Mouse (Mus musculus): Measurements from ENCODE around the gene Mob1a. TPM values are rescaled to one million over a fixed set of nuclear protein-coding genes. Genes with fewer than 3 reads are reported as not detected.

Mob1a gene
- polyA plus RNA-seq, 1 experiment, result 23.5 TPM

DNA sequence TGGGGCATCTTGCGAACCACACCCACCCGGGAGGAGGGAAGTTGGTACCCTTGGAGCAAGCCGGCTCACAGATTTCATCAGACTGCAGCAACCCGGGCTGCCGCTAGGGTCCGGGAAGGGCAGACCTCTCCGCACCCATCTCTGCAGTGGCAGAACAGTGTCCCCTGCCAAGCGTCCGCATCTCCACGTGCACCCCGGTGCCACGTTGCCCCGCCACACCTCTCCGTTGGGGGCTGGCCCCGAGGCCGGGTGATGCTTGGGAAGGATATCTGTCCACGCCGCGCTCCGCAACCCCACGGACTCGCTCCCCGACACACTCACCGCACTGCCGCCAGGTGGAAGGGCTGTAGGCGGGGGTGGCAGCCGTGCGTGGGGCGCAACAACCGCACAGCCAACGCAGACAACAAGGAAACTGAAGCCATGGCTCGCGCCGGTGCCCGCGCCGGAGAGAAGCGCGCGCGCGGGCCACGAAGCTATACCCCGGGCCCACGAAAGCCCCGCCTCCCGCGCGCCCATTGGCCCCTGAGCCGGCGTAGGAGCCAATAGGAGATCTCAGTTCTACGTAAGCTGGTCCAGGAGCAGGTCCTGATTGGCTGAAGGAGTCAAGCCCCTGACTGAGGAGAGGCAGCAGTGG is 8.6 kb upstream of the Mob1a start:
- no peak overlapping the region for H3K27ac ChIP-seq (ENCODE audit: insufficient read depth, low read depth, low read length)
- WGBS, result under 1% methylated on average over 52 of the region's 52 CpGs
- no peaks in the 10 kb centered on the region for H3K27me3 ChIP-seq (replicated peaks; ENCODE audit: control insufficient read depth, insufficient read depth, low read length)
- no peaks in the 10 kb centered on the region for H3K36me3 ChIP-seq (ENCODE audit: control insufficient read depth, insufficient read depth, low read length)
- TF ChIP-seq CTCF (conservative IDR thresholded peaks at IDR 0.05; ENCODE audit: insufficient read depth, insufficient read length, low read depth, low read length) (peak; percentile 60), POLR2A (IDR thresholded peaks at IDR 0.05; ENCODE audit: low read depth, low read length) (no peak)
- no peaks in the 10 kb centered on the region for H3K4me1 ChIP-seq (ENCODE audit: control insufficient read depth, insufficient read depth, low read length)
- peak overlapping the region; percentile 72 for H3K4me3 ChIP-seq (ENCODE audit: insufficient read depth, low read depth, low read length)
- DNase-seq, result peak; percentile 96

DNA sequence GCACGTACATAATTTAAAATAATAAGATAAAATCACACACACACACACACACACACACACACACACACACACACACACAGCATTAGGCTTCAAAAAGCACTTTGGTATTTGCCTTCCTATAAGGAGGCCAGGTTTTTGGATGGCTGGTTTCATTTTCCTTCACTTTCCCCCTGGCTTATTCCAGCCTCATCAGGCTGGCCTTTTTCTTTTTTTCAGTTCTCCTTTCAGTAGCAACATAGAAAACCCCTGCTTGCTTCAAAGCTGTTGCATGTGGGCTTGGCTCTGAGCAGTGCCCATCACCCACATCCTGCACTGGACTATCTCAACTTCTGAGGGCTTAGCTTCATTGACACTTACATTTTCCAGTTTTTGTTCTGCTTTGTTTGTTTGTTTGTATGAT is 3.9 kb upstream of the Mob1a start:
- no peaks in the 10 kb centered on the region for H3K27me3 ChIP-seq (replicated peaks; ENCODE audit: control insufficient read depth, insufficient read depth, low read length)
- WGBS, result 62% methylated on average over 1 of the region's 1 CpGs

DNA sequence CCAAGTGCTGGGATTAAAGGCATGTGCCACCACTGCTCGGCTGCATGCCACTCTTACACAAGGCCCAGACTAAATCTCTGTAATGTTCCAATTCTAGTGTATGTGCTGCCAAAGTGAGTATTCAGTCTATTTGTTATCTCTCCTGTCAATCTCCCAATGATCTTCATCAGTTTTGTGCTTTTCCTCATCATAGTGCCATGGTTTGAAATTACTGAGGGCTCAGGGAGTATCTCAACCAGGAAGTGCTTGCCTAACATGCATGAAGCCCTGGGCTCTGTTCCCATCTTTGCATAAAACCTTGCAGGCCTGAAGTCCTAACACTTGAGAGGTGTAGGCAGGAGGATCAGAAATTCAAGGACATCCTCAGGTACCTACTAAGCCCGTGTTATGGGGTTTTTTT is 3.0 kb upstream of the Mob1a start:
- no peak for DNase-seq
- no peaks in the 10 kb centered on the region for H3K27me3 ChIP-seq (replicated peaks; ENCODE audit: control insufficient read depth, insufficient read depth, low read length)
- WGBS, result 85% methylated on average over 2 of the region's 2 CpGs
- peaks cover 6% of the 10 kb centered on the region; the same call in 1 of the 2 replicates for H3K4me1 ChIP-seq (ENCODE audit: control insufficient read depth, insufficient read depth, low read length)
- no peak for TF ChIP-seq POLR2A (IDR thresholded peaks at IDR 0.05; ENCODE audit: low read depth, low read length)
- no peak for TF ChIP-seq CTCF (conservative IDR thresholded peaks at IDR 0.05; ENCODE audit: insufficient read depth, insufficient read length, low read depth, low read length)
- no peak overlapping the region for H3K4me3 ChIP-seq (ENCODE audit: insufficient read depth, low read depth, low read length)
- no peaks in the 10 kb centered on the region for H3K36me3 ChIP-seq (ENCODE audit: control insufficient read depth, insufficient read depth, low read length)
- H3K27ac ChIP-seq (ENCODE audit: insufficient read depth, low read depth, low read length), result no peak overlapping the region

More for the DNA sequence above, 3.9 kb upstream of the Mob1a start:
- Histone ChIP-seq H3K4me1 (ENCODE audit: control insufficient read depth, insufficient read depth, low read length) (peaks cover 4% of the 10 kb centered on the region; the same call in 1 of the 2 replicates), H3K4me3 (ENCODE audit: insufficient read depth, low read depth, low read length) (no peak overlapping the region), H3K27ac (ENCODE audit: insufficient read depth, low read depth, low read length) (no peak overlapping the region), H3K36me3 (ENCODE audit: control insufficient read depth, insufficient read depth, low read length) (no peaks in the 10 kb centered on the region)
- no peak for DNase-seq
- TF ChIP-seq POLR2A (IDR thresholded peaks at IDR 0.05; ENCODE audit: low read depth, low read length) (no peak), CTCF (conservative IDR thresholded peaks at IDR 0.05; ENCODE audit: insufficient read depth, insufficient read length, low read depth, low read length) (no peak)

DNA sequence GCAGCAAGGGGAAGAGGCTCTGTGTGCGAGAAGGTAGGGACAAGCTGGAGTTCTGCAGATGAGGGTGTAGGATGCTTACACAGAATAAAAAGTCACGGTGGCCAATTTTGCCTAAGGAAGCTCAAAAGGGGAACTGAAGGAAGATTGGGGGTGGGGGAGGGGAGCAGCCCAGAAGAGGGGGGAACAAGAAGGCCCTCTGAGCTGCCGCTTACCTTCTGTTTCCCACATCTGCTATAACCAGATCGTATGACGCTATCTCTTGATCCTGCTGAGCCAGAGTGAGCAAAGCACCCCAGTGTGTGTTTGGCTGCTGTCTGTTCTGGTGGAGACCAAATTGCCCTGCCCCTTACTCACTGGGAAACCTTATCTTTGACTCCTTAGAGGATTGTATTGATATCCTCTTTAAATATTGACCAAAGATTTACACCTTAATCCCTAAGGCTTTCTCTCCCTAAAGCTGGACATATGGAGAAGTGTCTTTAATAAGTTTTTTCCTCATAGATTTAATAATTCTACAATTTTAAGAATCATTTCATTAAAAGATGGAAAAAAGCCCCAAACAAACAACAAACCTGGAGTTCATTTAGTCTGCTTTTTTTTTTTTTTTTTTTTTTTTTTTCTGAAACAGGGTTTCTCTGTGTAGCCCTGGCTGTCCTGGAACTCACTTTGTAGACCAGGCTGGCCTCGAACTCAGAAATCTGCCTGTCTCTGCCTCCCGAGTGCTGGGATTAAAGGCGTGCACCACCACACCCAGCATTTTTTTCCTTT is 2.0 kb upstream of the Mob1a start:
- no peak for DNase-seq
- H3K4me3 ChIP-seq (ENCODE audit: insufficient read depth, low read depth, low read length), result no peak overlapping the region
- no peaks in the 10 kb centered on the region for H3K27me3 ChIP-seq (replicated peaks; ENCODE audit: control insufficient read depth, insufficient read depth, low read length)
- no peaks in the 10 kb centered on the region for H3K36me3 ChIP-seq (ENCODE audit: control insufficient read depth, insufficient read depth, low read length)
- H3K27ac ChIP-seq (ENCODE audit: insufficient read depth, low read depth, low read length), result no peak overlapping the region
- peaks cover 6% of the 10 kb centered on the region; the same call in 1 of the 2 replicates for H3K4me1 ChIP-seq (ENCODE audit: control insufficient read depth, insufficient read depth, low read length)
- TF ChIP-seq CTCF (conservative IDR thresholded peaks at IDR 0.05; ENCODE audit: insufficient read depth, insufficient read length, low read depth, low read length) (no peak), POLR2A (IDR thresholded peaks at IDR 0.05; ENCODE audit: low read depth, low read length) (no peak)
- WGBS, result 81% methylated on average over 8 of the region's 8 CpGs

DNA sequence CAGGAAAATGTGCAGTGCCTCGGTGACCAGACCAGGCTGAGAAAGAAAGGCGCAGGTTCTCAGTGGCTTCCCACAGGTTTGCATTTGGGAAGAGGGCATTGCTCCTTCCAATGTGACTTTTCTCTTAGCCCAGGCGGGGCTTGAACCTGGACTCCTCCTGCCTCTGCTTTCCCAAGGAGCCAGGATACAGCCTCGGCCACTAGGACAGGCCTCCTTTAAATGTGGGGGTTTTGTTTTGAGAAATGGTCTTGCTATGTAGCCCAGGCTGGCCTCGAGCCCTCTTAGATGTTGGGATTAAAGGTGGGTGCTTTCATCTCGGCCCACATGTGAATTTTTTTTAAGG is 549 bp downstream of the Mob1a start:
- WGBS, result 2% methylated on average over 6 of the region's 6 CpGs

DNA sequence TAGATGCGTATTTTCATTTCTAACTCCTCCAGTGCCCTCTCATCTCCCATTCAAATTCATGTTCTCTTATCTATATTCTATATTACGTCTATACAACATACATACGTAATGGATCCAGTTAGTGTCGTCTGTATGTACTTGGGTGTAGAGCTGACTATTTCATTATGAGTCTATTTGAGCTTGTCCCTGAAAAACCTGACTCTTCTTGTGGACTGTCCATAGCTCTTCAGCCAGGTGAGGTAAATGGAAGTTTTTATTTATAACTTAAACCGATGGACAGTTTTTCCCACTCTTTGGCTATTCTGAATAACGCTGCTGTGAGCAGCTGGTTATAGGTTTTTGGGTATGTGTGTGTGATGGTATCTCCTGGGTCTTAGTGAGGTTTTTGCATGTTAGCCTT is 945 bp downstream of the Mob1a start:
- TF ChIP-seq POLR2A (IDR thresholded peaks at IDR 0.05; ENCODE audit: low read depth, low read length) (no peak), CTCF (conservative IDR thresholded peaks at IDR 0.05; ENCODE audit: insufficient read depth, insufficient read length, low read depth, low read length) (no peak)
- H3K27ac ChIP-seq (ENCODE audit: insufficient read depth, low read depth, low read length), result no peak overlapping the region
- no peaks in the 10 kb centered on the region for H3K27me3 ChIP-seq (replicated peaks; ENCODE audit: control insufficient read depth, insufficient read depth, low read length)

More for the DNA sequence above, 549 bp downstream of the Mob1a start:
- Histone ChIP-seq H3K27me3 (replicated peaks; ENCODE audit: control insufficient read depth, insufficient read depth, low read length) (no peaks in the 10 kb centered on the region), H3K36me3 (ENCODE audit: control insufficient read depth, insufficient read depth, low read length) (peaks cover 6% of the 10 kb centered on the region), H3K27ac (ENCODE audit: insufficient read depth, low read depth, low read length) (peak overlapping the region; percentile 10), H3K4me3 (ENCODE audit: insufficient read depth, low read depth, low read length) (peak overlapping the region; percentile 71), H3K4me1 (ENCODE audit: control insufficient read depth, insufficient read depth, low read length) (peaks cover 6% of the 10 kb centered on the region; the same call in 1 of the 2 replicates)
- TF ChIP-seq CTCF (conservative IDR thresholded peaks at IDR 0.05; ENCODE audit: insufficient read depth, insufficient read length, low read depth, low read length), result no peak
- no peak for TF ChIP-seq POLR2A (IDR thresholded peaks at IDR 0.05; ENCODE audit: low read depth, low read length)
- no peak for DNase-seq

DNA sequence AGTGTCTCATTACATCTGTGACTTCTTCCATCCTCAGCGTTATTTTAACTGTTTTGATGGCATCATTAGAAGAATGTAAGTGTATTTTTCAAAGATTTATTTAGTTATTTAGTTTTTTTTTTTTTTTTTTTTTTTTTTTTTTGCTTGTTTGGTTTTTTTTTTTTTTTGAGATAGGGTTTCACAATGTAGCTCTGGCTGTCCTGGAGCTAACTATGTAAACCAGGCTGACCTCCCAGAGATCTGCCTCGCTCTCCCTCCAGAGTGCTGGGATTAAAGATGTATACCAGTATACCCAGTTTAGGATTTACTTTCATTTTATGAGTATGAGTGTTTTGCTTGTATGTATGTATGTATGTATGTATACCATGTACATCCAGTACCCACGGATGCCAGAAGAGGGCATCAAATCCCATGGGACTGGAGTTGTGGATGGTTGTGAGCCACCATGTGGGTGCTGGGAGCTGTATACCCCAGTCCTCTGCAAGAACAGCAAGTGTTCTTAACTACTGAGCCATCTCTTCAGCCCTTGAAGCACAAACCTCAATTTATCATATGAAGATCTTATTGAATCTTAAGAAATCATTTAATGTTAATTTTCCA is 1.9 kb downstream of the Mob1a start:
- Histone ChIP-seq H3K4me1 (ENCODE audit: control insufficient read depth, insufficient read depth, low read length) (peaks cover 6% of the 10 kb centered on the region; the same call in 1 of the 2 replicates), H3K4me3 (ENCODE audit: insufficient read depth, low read depth, low read length) (no peak overlapping the region), H3K27ac (ENCODE audit: insufficient read depth, low read depth, low read length) (no peak overlapping the region), H3K27me3 (replicated peaks; ENCODE audit: control insufficient read depth, insufficient read depth, low read length) (no peaks in the 10 kb centered on the region), H3K36me3 (ENCODE audit: control insufficient read depth, insufficient read depth, low read length) (peaks cover 11% of the 10 kb centered on the region)
- no peak for DNase-seq
- WGBS, result 90% methylated on average over 3 of the region's 3 CpGs
- TF ChIP-seq CTCF (conservative IDR thresholded peaks at IDR 0.05; ENCODE audit: insufficient read depth, insufficient read length, low read depth, low read length), result no peak
- TF ChIP-seq POLR2A (IDR thresholded peaks at IDR 0.05; ENCODE audit: low read depth, low read length), result no peak

More for the DNA sequence above, 945 bp downstream of the Mob1a start:
- H3K36me3 ChIP-seq (ENCODE audit: control insufficient read depth, insufficient read depth, low read length), result peaks cover 8% of the 10 kb centered on the region
- H3K4me3 ChIP-seq (ENCODE audit: insufficient read depth, low read depth, low read length), result peak overlapping the region; percentile 71; the same call in 1 of the 2 replicates
- no peak for DNase-seq
- peaks cover 6% of the 10 kb centered on the region; the same call in 1 of the 2 replicates for H3K4me1 ChIP-seq (ENCODE audit: control insufficient read depth, insufficient read depth, low read length)
- 43% methylated on average over 6 of the region's 6 CpGs for WGBS
